Mouse (Mus musculus): ENCODE measurements around the gene Plekhg5.
A peak's percentile ranks its signal among the peaks of the same experiment; 100 is the strongest.

Gene Plekhg5

DNA sequence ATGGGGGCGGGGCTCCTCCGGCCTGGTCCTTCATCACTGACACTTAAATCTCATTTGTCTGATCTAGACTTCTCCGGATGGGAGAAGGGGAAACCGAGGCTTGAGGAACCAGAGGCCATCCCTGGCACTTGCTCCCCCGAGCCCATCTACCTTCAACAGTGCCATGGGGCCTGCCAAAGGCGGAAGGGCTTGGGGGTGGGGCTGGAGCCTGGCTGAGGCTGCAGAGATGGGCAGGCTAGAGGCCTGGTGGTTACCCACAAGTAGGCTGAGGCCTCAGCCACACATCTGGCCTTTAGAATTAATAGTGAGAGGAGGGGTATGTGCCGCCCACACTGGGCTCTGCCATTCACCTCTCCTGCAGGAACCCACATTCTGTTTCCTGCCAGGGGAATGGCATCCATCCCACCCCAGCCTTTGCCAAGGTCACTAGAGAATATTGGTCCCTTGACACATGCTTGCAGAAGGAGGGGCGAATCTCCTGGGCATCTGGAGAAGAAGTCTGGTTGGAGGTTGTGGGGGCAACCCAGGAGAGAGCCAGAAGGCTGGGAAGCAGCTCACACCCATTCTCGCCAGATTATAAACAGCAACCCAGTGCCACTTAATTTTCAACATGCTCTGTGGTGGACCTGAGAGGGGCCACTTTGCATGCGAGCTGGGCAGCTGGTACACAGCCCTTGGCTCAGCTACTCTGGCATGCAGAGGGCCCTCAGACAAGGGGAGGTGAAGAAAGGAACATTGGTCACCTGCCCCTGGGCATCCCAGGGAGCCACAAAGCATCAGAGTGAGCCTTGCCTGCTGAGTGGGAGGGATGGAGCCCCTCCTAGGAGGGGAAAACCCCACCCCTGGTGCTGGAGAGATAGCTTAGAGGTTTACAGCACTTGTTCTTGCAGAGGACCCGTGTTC is 1.6 kb upstream of the Plekhg5 start:
- DNase-seq, result peak; percentile 29

DNA sequence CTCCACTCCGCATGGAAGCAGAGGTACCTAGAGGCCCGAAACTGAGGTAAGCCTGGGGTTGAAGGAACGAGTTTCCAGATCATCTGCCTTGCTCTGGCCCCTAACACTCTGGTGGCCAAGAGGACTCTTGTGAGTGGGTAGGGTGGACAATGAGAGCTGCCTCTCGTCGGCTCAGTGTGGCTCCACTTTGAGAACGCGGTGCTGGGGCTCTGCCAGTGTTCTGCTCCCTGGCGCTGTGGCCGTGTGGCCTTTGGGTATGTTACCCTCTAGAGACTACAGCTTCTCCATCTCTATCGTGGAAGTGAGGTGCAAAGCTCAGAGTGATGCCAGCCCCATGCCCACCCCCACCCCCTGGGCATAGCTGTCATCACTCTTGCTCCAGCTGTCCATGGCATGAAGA is 357 bp downstream of the Plekhg5 start:
- DNase-seq, result peak; percentile 33

GRCm38 (mm10) chr4:152073715-152074114 is 1.4 kb downstream of the Plekhg5 start:
- no peak for DNase-seq

- no peak for DNase-seq
These were observed 2.2 kb downstream of the Plekhg5 start for GRCm38 (mm10) chr4:152074548-152074947.

DNA sequence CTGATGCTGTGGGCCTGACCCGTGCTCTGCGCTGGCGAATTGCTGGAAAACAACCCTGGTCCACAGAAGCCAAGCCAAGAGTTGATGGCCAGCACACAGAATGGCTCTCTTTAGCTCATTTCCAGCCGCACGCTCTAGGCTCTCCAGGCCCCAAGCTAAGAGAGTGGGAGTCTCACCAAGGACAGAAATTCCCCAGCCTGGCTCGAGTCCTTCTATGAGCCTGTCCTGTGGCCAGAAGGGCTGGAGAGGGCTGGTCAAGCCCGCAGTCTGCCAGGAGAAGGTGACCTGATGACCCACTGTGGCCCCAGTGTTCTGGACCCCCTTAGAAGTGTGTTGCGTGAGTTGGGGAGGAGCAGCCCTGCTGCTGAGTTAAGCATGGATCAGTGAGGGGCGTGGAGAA is 4.9 kb downstream of the Plekhg5 start:
- no peak for DNase-seq

GRCm38 (mm10) chr4:152078105-152078530 is 5.8 kb downstream of the Plekhg5 start:
- no peak for DNase-seq

- no peak for DNase-seq
These were observed 7.0 kb downstream of the Plekhg5 start for GRCm38 (mm10) chr4:152079261-152079660.

GRCm38 (mm10) chr4:152079931-152080330 is 7.6 kb downstream of the Plekhg5 start:
- DNase-seq, result no peak

- no peak for DNase-seq
These were observed 11.4 kb downstream of the Plekhg5 start for GRCm38 (mm10) chr4:152083611-152084220.

DNA sequence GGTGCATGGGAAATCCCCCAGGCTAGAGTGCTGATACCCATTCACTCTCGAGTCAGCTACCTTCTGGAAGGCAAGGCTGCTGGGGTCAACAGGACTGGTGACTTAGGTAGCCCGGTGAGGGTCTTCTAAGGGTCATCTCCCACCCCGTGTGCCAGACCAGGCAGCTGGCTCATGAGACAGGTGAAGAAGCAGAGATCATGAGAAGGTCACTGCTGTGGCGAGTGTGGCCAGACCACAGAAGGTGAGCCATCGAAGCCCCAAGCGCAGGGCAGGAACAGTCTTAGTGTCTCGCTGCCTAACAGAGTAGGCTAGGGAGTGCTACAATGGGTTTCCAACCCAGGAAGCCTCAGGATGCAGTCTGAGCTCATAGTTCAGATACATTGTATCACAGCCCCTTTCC is 12.3 kb downstream of the Plekhg5 start:
- DNase-seq, result no peak

DNA sequence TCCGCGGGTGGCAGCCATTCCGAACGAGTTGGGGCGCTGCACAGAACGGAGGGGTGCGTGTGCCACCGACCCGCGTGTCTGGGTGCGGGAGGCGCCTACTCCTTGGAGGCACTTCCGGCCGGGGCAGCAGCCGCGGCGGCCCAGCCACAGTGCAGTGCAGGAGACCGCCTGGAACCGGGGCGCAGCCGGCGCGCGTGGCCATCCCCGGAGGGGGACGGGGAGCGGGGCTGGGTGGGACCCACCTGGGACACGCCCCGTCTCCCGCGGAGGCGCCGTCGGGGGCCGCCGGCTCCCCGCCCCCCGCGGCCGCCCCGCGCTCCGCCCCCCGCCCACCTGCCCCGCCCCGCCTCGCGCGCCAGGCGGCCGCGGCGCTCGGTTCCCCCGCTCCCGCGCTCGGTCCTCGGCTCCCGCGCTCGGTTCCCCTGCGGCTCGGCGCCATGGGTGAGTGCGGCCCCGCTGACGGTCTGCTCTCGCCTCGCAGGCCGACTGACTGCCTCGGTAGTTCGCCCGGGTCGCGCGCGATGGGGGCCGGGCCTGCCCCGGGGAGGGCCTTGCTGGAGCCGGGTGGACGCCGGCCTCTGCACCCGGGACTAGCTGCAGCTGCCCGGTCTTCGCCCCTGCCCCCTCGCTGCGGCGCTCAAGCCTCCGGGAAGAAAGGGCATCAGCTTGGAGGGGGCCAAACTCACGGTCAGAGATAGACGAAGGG is 14.4 kb downstream of the Plekhg5 start:
- DNase-seq, result peak; percentile 67

- DNase-seq, result no peak
These were observed 15.1 kb downstream of the Plekhg5 start for GRCm38 (mm10) chr4:152087211-152088081.

DNA sequence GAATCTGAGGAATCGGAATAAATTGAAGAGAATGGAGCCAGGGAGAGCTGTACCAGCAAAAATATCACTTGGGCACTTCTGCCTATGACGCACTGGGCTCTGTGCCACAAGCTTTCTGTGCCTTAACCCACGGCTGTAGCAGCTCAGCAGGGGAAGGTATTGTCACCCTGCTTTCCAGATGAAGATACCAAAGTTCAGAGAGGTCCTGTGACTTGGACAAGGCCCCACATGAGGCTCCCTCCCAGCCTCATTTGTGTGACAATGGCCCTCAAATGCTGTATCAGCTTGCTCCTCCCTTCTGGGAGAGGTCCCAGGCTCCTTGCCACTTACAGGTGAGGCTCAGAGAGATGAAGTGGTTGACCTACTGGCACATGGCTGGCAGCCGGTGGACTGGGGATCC is 15.8 kb downstream of the Plekhg5 start:
- no peak for DNase-seq

- DNase-seq, result no peak
These were observed 16.3 kb downstream of the Plekhg5 start for GRCm38 (mm10) chr4:152088556-152089120.

DNA sequence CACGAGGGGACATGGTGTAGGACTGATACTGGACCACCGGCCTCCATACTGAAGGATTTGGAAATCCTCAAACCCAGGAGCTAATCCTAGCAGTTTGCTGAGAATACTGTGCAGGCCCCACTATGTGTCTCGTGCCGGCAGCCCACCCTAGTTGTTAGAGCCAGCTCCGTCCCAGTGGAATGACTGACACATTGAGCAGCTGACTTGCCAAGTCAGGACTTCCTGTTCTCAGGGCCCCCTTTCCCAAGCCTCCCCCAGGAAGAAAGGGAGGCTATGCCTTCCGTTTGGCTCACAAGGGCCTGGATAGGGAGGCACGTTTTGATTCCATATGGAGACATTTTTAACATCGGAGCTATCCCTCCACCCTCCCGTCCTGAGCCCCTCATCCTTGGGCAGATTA is 17.9 kb downstream of the Plekhg5 start:
- DNase-seq, result no peak

DNA sequence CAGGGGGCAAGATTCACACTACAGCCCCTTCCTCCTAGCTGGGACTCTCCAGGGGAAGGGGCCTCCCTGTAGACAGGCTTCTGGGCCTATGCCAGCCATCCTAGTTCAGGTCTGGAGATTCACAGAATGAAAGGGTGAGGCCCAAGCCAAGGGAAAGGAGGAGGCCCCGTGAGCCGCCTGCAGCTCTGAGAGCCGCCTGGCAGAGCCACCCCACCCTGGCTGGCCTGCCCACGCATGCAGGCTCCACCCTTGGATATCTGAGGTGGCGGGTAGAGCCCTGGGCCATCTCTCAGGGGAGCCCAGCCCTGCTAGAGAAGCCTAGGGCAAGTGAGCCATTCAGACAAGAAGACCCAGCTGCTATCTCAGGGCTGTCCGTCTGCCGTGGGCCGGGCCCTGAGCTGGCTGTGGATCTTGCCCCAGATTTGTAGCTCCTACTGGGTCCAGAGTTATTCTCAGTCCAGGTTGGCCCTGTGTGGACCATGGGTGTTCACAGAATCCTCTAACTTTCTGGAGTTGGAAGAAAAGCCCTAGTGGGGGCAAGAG is 20.5 kb downstream of the Plekhg5 start:
- DNase-seq, result no peak

DNA sequence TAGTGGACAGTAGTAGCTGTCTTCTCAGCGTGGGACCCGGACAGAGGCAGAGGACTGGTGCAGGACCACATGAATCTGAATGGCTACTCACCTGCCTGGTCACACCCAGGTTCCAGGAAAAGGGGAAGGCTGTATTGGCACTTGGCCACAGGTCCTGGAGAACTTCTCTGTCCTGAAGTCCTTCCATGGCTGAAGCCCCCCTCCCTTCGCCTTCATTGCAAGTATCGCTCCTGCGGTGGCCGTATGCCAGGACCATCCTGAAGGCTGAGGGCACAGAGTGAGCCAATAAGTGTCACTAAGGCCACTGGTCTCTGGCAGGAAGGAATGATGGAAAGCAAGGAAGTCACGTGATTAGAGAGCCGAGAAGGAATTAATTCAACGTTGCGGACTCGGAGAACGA is 21.9 kb downstream of the Plekhg5 start:
- DNase-seq, result no peak

GRCm38 (mm10) chr4:152095937-152096910 is 23.9 kb downstream of the Plekhg5 start:
- peak; percentile 90 for DNase-seq

DNA sequence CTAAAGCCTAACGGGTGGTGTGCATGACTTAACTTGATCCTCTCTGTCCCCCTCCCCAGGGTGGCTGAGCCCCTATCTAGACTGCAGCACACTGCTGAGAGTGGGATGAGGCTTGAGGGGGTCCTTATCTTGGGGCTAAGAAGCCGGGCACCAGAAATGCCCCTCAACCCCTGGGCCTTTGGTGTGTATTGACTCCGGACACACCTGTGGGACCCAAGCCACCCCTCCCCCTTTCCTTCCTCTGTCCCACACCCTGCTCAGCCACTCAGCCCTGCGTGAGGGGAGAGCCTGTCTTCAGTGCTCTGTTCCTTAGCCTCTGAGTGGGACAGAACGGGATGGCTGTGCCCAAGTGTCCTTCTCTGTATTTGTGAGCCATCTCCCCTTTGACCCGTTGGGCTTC is 24.6 kb downstream of the Plekhg5 start:
- DNase-seq, result no peak

GRCm38 (mm10) chr4:152097911-152098799 is 25.9 kb downstream of the Plekhg5 start:
- DNase-seq, result peak; percentile 60
